Mouse (Mus musculus) intestine, embryonic 14.5 days (tissue): Measurements from ENCODE around the gene Kcnab1. TPM values are rescaled to one million over a fixed set of nuclear protein-coding genes. Genes with fewer than 3 reads are reported as not detected.

Experiments
- ATAC-seq: fragments of 200-750 bp; cut with Nextera tagmentation; replicated peaks from 2 replicates; pipeline ENCODE4 v1.8.0; 2017; ENCODE audit warnings: low read depth, moderate number of reproducible peaks, moderate TSS enrichment, moderate library complexity; ENCODE audit not compliant: low FRiP score, low TSS enrichment
- DNase-seq: peaks from one replicate; pipeline ENCODE4 v3.0.0-alpha.2; 2018; ENCODE audit warnings: low spot score
- H3K27ac ChIP-seq: fragments of 300-500 bp; sonication (generic); 2 replicates; pipeline ENCODE4 v1.5.1; 2014; ENCODE audit warnings: low read depth, mild to moderate bottlenecking, control low read depth
- H3K27me3 ChIP-seq: fragments of 300-500 bp; sonication (generic); replicated peaks from 2 replicates; pipeline ENCODE4 v1.6.1; 2014; ENCODE audit warnings: low read length, control low read depth; ENCODE audit not compliant: control insufficient read depth, insufficient read depth
- H3K36me3 ChIP-seq: fragments of 300-500 bp; sonication (generic); 2 replicates; pipeline ENCODE4 v1.6.1; 2014; ENCODE audit warnings: low read length, control low read depth; ENCODE audit not compliant: control insufficient read depth, insufficient read depth
- H3K4me1 ChIP-seq: fragments of 300-500 bp; sonication (generic); replicated peaks from 2 replicates; pipeline ENCODE4 v1.6.1; 2014; ENCODE audit warnings: low read length, control low read depth, mixed read lengths; ENCODE audit not compliant: control insufficient read depth, insufficient read depth
- H3K4me2 ChIP-seq: fragments of 300-500 bp; sonication (generic); 2 replicates; pipeline ENCODE4 v1.6.1; 2014; ENCODE audit warnings: low read length
- H3K4me3 ChIP-seq: fragments of 300-500 bp; sonication (generic); 2 replicates; pipeline ENCODE4 v1.5.1; 2014; ENCODE audit warnings: low read depth, low read length, control low read depth, mixed read lengths
- H3K9ac ChIP-seq: fragments of 300-500 bp; sonication (generic); 2 replicates; pipeline ENCODE4 v1.6.1; 2014; ENCODE audit warnings: mild to moderate bottlenecking, low read length
- H3K9me3 ChIP-seq: fragments of 300-500 bp; sonication (generic); 2 replicates; pipeline ENCODE4 v1.6.1; 2016; ENCODE audit warnings: low read length, control low read depth; ENCODE audit not compliant: control insufficient read depth
- WGBS: fragments of 180-500 bp; shearing (Covaris S2); extraction: QIAGEN DNeasy Blood & Tissue Kit; methylation state at CpG from one replicate; pipeline ENCODE4 v1.1.7; 2014; 5-methylcytosine and 5-hydroxymethylcytosine counted together
- polyA plus RNA-seq: library from polyadenylated mRNA; unstranded; fragments of >200 nt; fragmentation: Nextera tagmentation; extraction: Ambion mirVana; gene quantifications from 2 replicates; pipeline ENCODE4 v1.2.1, GENCODE M21; 2014

Kcnab1 gene
- polyA plus RNA-seq, 1 experiment from 2014 or later = 6.7 TPM

DNA sequence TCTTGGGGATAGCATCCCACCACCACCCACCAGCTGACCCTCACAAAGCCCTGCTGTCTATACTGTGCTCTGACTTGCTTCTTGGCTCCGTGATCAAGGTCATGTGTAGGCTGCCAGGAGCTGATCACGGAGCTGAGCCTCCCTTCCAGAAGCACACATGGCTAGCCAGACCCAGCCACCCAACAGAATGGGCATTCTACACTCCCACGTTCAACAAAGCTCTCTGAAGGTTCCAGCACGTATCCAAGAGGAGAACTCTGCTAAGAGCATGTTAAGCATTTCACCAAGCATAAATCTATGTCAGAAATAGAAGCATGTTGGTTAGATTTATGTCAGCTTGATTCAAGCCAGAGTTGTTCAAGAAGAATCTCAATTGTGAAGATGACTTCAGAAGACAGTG lies 66.6 kb downstream of the Kcnab1 start:
- H3K9ac ChIP-seq = no peak overlapping the region
- ATAC-seq (no peak), DNase-seq (no peak)
- H3K4me3 ChIP-seq = no peak overlapping the region
- no peak overlapping the region for H3K4me2 ChIP-seq
- no peaks in the 10 kb centered on the region for H3K36me3 ChIP-seq
- 70% methylated on average over 4 of the region's 4 CpGs for WGBS
- no peaks in the 10 kb centered on the region for H3K4me1 ChIP-seq
- no peaks in the 10 kb centered on the region for H3K27me3 ChIP-seq
- no peaks in the 10 kb centered on the region for H3K9me3 ChIP-seq
- H3K27ac ChIP-seq = no peak overlapping the region

DNA sequence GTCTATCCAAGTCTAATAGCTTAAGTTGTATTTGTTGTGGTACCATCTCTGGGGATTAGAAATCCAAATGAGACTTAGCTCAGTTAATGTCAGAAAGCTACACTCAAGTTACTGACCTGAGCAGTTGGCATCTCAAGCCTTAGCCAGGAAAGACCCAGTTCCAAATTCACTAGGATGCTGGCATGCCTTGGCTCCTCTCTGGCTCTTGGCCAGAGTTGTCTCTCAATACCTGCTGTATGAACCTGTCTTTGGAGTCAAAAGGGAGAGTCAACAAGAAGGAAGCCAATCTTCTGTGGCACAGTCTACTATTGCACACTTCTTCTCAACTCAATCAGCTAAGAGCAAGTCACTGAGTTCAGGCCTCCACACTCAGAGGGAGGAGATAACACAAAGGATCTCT lies 67.7 kb downstream of the Kcnab1 start:
- Histone ChIP-seq H3K27ac (no peak overlapping the region), H3K4me3 (no peak overlapping the region), H3K9ac (no peak overlapping the region), H3K4me1 (no peaks in the 10 kb centered on the region), H3K36me3 (no peaks in the 10 kb centered on the region), H3K9me3 (no peaks in the 10 kb centered on the region), H3K27me3 (no peaks in the 10 kb centered on the region), H3K4me2 (no peak overlapping the region)
- DNase-seq (no peak), ATAC-seq (no peak)

DNA sequence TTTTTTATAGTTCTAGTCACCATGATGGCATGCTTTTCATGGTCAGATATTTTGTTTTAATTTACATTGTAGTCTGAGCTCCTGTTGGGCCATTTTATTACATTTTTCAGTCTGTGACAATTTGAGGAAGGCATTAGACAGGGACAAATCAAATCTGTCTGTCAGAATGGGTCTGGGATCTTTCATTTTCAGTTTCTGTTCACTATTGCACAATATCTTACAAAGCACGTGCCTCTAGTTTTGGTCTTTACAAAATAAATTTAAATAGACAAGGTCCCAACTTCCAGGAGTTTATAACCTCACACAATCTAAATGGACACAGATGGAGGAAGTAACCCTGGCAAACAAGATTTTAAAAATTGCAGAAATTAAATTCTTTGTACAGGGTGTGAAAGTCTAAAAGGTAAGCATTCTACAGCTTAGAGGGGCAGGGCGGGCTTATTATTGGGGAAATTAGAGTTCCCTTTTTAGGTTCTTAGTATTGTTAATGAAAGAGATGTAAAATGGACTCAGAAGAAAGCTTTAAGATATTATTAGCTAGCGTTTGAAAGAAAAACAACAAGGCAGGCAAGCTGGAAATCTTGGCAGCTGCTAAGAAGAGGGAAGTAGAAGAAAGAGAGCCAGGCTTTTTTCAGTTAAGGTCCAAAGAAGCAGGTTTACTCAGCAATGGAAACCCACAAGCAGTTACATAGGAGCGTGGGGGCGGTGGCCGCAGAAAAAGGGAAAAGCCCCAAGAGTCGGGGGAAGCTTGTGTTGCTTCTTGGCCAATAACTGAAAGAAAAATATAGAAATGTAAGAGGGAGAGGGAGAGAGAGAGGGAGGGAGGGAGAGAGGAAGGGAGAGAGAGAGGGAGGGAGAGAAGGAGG lies 78.9 kb downstream of the Kcnab1 start:
- Histone ChIP-seq H3K9ac (no peak overlapping the region), H3K36me3 (no peaks in the 10 kb centered on the region), H3K27ac (no peak overlapping the region), H3K9me3 (no peaks in the 10 kb centered on the region), H3K27me3 (no peaks in the 10 kb centered on the region), H3K4me2 (no peak overlapping the region), H3K4me3 (no peak overlapping the region), H3K4me1 (no peaks in the 10 kb centered on the region)
- no peak for DNase-seq
- ATAC-seq = no peak
- 72% methylated on average over 7 of the region's 7 CpGs for WGBS

DNA sequence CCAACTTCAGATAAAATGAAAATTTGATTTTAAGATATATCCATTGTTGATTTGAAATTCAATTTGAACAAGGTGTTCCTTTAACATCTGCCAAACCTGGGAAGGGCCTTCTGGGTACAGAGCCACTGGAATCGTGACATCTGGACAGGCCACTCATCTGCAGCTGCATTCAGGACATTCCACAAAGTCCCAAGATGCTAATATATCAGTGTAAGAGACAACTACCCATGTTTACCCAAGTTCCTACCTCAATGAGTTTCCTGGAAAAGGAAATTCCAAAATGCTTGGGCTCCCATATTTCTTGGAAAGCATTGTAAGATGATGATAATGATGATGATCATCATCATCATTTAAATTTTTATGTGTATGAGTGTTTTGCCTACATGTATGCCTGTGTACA lies 91.4 kb downstream of the Kcnab1 start:
- Histone ChIP-seq H3K4me3 (no peak overlapping the region), H3K27me3 (no peaks in the 10 kb centered on the region), H3K4me2 (no peak overlapping the region), H3K9ac (no peak overlapping the region), H3K4me1 (no peaks in the 10 kb centered on the region), H3K27ac (no peak overlapping the region), H3K36me3 (no peaks in the 10 kb centered on the region), H3K9me3 (no peaks in the 10 kb centered on the region)
- WGBS = 69% methylated on average over 1 of the region's 1 CpGs
- DNase-seq (no peak), ATAC-seq (no peak)

DNA sequence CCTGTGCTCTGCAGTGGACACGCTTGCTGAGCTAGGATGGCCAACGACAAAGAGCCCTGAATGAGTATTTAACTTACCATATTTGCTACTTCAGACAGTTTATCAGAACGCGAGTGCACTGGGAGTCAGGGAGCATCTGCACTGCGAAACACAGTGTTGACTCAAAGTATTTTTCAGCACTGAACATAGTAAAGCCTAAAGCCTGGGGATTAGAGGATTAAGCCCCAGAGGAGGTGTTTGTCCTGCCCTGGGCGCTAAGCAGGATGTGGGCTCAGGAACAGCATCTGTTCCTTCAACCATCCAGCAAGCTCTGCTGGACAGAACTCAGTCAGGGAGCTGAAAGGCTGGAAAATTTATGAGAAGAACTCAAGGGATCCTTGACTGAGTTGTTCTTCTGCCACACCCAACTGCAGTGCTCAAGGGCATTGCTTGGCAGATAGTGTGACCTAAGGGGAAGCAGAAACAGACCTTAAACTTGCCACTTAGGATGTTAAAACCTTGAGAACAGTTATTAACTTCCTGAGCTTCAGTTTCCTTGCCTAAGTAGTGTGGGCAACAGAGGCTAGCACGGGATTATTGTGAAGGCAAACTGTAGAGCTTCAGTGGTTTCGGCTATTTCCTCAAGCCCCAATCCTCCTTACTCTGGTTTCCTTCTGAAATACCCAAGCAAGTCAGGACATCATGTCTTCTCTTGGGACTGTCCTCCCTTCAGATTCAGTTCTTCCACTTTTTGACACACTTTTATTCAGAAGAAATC lies 94.4 kb downstream of the Kcnab1 start:
- Histone ChIP-seq H3K4me1 (no peaks in the 10 kb centered on the region), H3K9ac (no peak overlapping the region), H3K9me3 (no peaks in the 10 kb centered on the region), H3K4me3 (no peak overlapping the region), H3K27ac (no peak overlapping the region), H3K27me3 (no peaks in the 10 kb centered on the region), H3K36me3 (no peaks in the 10 kb centered on the region), H3K4me2 (no peak overlapping the region)
- 60% methylated on average over 8 of the region's 8 CpGs for WGBS
- no peak for DNase-seq
- ATAC-seq = no peak

DNA sequence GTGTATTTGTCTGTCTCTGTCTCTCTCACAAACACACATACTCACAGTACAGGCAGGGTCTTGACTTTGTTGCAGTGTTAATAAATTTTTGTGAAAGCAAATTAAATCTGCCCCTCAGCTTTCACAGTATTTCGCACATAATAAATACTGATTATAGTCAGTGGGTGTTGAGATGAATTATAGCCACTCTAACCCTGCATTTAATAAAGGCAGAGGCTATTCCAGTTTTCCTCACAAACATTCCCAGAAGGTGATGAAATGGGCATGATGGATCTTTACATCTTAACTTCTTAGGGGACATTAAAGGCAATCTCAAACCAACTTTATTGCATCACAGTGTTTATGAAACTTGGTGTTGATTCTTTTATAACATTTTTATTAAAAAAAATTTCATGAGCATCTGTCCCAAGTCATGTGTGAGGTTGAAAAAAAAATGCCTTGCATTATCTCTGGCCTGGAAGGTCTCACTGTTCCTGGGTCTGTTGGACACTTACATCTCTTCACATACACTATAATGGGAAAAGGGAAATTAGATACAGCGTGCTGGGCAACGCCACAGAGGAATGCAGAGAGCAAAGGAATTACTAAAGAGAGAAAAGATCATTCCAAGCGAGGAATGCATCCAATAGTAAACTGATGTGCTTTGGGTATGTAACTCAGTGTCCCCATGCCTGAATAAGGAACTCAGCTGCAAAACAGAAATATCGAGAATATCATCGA lies 95.3 kb downstream of the Kcnab1 start:
- ATAC-seq (no peak), DNase-seq (no peak)
- Histone ChIP-seq H3K36me3 (no peaks in the 10 kb centered on the region), H3K9ac (no peak overlapping the region), H3K27ac (no peak overlapping the region), H3K9me3 (no peaks in the 10 kb centered on the region), H3K4me3 (no peak overlapping the region), H3K27me3 (no peaks in the 10 kb centered on the region), H3K4me1 (no peaks in the 10 kb centered on the region), H3K4me2 (no peak overlapping the region)
- WGBS = 75% methylated on average over 6 of the region's 6 CpGs

DNA sequence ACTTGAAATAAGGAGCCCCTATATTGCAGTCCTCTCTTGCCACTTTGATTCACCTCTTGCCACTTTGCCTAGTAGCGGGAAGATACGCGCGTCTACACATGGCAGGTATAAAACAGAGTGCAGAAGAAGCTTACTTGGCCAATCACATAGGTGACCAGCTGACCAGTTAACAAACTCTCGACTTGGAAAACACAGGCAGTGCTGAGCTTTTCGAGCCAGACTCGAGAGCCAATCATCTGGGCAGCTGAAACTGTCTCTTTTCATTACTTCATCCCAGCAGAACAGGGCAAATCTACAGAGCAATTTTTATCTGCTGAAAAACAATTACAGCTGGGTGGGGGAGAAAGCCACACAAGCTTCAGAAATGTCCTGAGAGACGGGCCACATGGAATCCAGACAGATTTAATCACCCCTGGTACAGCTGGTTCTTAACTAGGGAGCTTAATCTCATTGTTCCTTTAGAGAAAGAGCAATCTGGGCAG lies 96.4 kb downstream of the Kcnab1 start:
- 71% methylated on average over 8 of the region's 8 CpGs for WGBS
- no peak overlapping the region for H3K4me3 ChIP-seq
- no peak for DNase-seq
- no peaks in the 10 kb centered on the region for H3K27me3 ChIP-seq
- no peaks in the 10 kb centered on the region for H3K36me3 ChIP-seq
- ATAC-seq = no peak
- no peak overlapping the region for H3K9ac ChIP-seq
- H3K4me1 ChIP-seq = no peaks in the 10 kb centered on the region
- no peaks in the 10 kb centered on the region for H3K9me3 ChIP-seq
- H3K4me2 ChIP-seq = no peak overlapping the region
- no peak overlapping the region for H3K27ac ChIP-seq

DNA sequence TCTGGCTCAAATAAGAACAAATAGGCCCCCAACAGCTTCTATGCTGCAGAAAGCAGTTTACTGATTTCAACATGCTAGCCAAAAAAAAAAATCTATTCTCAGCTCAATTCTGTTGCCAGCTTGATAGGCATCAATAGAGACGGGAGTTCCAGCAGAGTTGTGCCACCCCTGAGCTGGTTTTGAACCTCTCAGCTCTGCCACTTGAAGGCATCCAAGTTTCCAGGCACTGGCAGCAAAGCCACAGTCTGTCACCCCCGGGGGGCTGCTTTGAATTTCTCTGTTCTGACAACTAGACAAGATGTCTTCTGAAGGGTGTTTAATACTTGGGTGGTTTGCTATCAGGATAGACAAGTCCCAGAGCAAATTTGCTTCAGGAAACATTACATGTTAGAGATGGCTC lies 104.5 kb downstream of the Kcnab1 start:
- Histone ChIP-seq H3K36me3 (no peaks in the 10 kb centered on the region), H3K9me3 (no peaks in the 10 kb centered on the region), H3K27me3 (no peaks in the 10 kb centered on the region), H3K27ac (no peak overlapping the region), H3K4me1 (no peaks in the 10 kb centered on the region), H3K4me3 (no peak overlapping the region), H3K4me2 (no peak overlapping the region), H3K9ac (no peak overlapping the region)
- DNase-seq (no peak), ATAC-seq (no peak)
- WGBS = 75% methylated on average over 2 of the region's 2 CpGs
